In the genomic region with DNA sequence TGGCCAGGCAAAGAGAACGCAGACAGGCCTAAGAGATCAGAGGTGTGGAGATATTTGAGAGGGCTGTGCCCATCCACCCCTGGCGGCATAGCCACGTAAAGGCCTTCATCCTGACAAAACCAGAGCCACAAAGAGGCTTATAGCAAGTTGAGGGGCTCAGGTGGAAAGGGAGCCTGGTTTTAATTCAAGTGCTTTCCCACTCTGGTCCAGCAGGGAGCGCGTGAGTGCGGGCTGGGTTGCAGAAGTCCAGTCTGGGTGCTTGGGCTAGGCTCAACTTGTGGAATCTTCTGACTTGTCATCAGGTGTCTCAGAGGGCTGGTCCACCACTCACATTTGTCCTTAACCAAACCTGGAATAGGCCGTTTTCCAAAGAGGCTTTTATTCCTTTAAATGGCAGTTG, we compare ENCODE assay signal across 8 mouse cellular contexts. TPM values are rescaled to one million over a fixed set of nuclear protein-coding genes. Genes with fewer than 3 reads are reported as not detected.
DNase-seq lines count a peak whose midpoint lies in the region; ATAC-seq and TF ChIP-seq lines count a peak whose summit lies in the region.

No protein-coding gene starts in this region.

- H3K36me3 ChIP-seq in midbrain, embryonic 11.5 days (ENCODE audit: control insufficient read depth, insufficient read depth, low read length) = no peaks in the 10 kb centered on the region
- H3K36me3 ChIP-seq in midbrain, embryonic 16.5 days (ENCODE audit: control insufficient read depth, insufficient read depth, low read length) = no peaks in the 10 kb centered on the region
- H3K36me3 ChIP-seq in hindbrain, postnatal 0 days (ENCODE audit: insufficient read depth, low read length) = no peaks in the 10 kb centered on the region
- no peaks in the 10 kb centered on the region for H3K36me3 ChIP-seq in liver, adult 2 months (ENCODE audit: control insufficient read depth, insufficient read depth, low read length)

- peaks cover 6% of the 10 kb centered on the region; the same call in 1 of the 2 replicates for H3K4me1 ChIP-seq in midbrain, embryonic 11.5 days (ENCODE audit: control insufficient read depth, insufficient read depth, low read length)
- H3K4me1 ChIP-seq in midbrain, embryonic 16.5 days (ENCODE audit: control insufficient read depth, insufficient read depth, low read length) = peaks cover 6% of the 10 kb centered on the region
- H3K4me1 ChIP-seq in bone marrow macrophage, adult 2 months (ENCODE audit: control insufficient read depth, insufficient read depth, low read length) = no peaks in the 10 kb centered on the region
- H3K4me1 ChIP-seq in hindbrain, postnatal 0 days (ENCODE audit: insufficient read depth, low read length) = no peaks in the 10 kb centered on the region
- 0 out of 2 replicates have a peak, but pooled peaks cover 1% of the 10 kb centered on the region for H3K4me1 ChIP-seq in liver, adult 2 months (ENCODE audit: control insufficient read depth, insufficient read depth, low read length)

- no peak overlapping the region for H3K27ac ChIP-seq in midbrain, embryonic 11.5 days (ENCODE audit: low read depth, low read length)
- no peak overlapping the region for H3K27ac ChIP-seq in midbrain, embryonic 16.5 days (ENCODE audit: low read length)
- no peak overlapping the region for H3K27ac ChIP-seq in bone marrow macrophage, adult 2 months (ENCODE audit: insufficient read depth, low read depth, low read length)
- no peak overlapping the region; the same call in 1 of the 2 replicates for H3K27ac ChIP-seq in hindbrain, postnatal 0 days
- H3K27ac ChIP-seq in liver, adult 2 months (replicated peaks; ENCODE audit: insufficient read depth, low read depth, low read length) = no peak overlapping the region

- no peaks in the 10 kb centered on the region for H3K9me3 ChIP-seq in midbrain, embryonic 11.5 days (ENCODE audit: control insufficient read depth, low read length)
- H3K9me3 ChIP-seq in midbrain, embryonic 16.5 days (replicated peaks; ENCODE audit: control insufficient read depth, low read length, poor library complexity, severe bottlenecking) = no peaks in the 10 kb centered on the region
- no peaks in the 10 kb centered on the region for H3K9me3 ChIP-seq in hindbrain, postnatal 0 days (ENCODE audit: low read length)

- TF ChIP-seq POLR2A in bone marrow macrophage, adult 2 months (IDR thresholded peaks at IDR 0.05; ENCODE audit: borderline replicate concordance, low read depth, low read length) = no peak
- no peak for TF ChIP-seq POLR2A in liver, adult 2 months (IDR thresholded peaks at IDR 0.05; ENCODE audit: extremely low read depth, insufficient read depth, low read length)

- TF ChIP-seq CTCF in bone marrow macrophage, adult 2 months (IDR thresholded peaks at IDR 0.05; ENCODE audit: low read depth, low read length) = peak; percentile 20
- TF ChIP-seq CTCF in hindbrain, postnatal 0 days (IDR thresholded peaks at IDR 0.05; ENCODE audit: low read depth) = peak; percentile 88
- TF ChIP-seq CTCF in liver, adult 2 months (IDR thresholded peaks at IDR 0.05; ENCODE audit: low read depth, low read length) = peak; percentile 79

- WGBS in midbrain, embryonic 11.5 days = 17% methylated on average over 7 of the region's 7 CpGs
- WGBS in midbrain, embryonic 16.5 days = 7% methylated on average over 7 of the region's 7 CpGs
- 14% methylated on average over 7 of the region's 7 CpGs for WGBS in hindbrain, postnatal 0 days
- 15% methylated on average over 7 of the region's 7 CpGs for WGBS in liver, adult 2 months

- peak; percentile 92 for DNase-seq in midbrain, embryonic 11.5 days (ENCODE audit: low spot score, missing footprints)
- peak; percentile 72 for DNase-seq in hindbrain, postnatal 0 days (ENCODE audit: low spot score)
- peak; percentile 9 for DNase-seq in liver, adult 2 months (ENCODE audit: extremely low read depth, low read depth, low spot score)
- peak; percentile 66 for DNase-seq in ovary, postnatal 36 days (ENCODE audit: low spot score)
- peak; percentile 83 for DNase-seq in thymus, postnatal 4 days

- no peak overlapping the region for H3K4me3 ChIP-seq in midbrain, embryonic 11.5 days (ENCODE audit: low read depth, low read length)
- no peak overlapping the region for H3K4me3 ChIP-seq in midbrain, embryonic 16.5 days (ENCODE audit: low read depth, low read length)
- no peak overlapping the region for H3K4me3 ChIP-seq in bone marrow macrophage, adult 2 months (ENCODE audit: insufficient read depth, low read length)
- H3K4me3 ChIP-seq in hindbrain, postnatal 0 days (ENCODE audit: low read length) = no peak overlapping the region
- H3K4me3 ChIP-seq in liver, adult 2 months (ENCODE audit: insufficient read depth, low read depth, low read length) = no peak overlapping the region

- ATAC-seq in midbrain, embryonic 11.5 days (ENCODE audit: low FRiP score) = peak; percentile 45; the same call in 1 of the 2 replicates
- ATAC-seq in midbrain, embryonic 16.5 days = no peak
- peak; percentile 74 for ATAC-seq in erythroblast, adult 5-6 weeks (replicated peaks; ENCODE audit: low FRiP score, poor library complexity, severe bottlenecking)
- peak; percentile 42; the same call in 1 of the 2 replicates for ATAC-seq in hindbrain, postnatal 0 days

- H3K4me2 ChIP-seq in midbrain, embryonic 11.5 days = no peak overlapping the region
- no peak overlapping the region; the same call in 1 of the 2 replicates for H3K4me2 ChIP-seq in midbrain, embryonic 16.5 days (ENCODE audit: low read length)
- peak overlapping the region; percentile 90 for H3K4me2 ChIP-seq in hindbrain, postnatal 0 days (ENCODE audit: low read depth, low read length)

- H3K79me2 ChIP-seq in liver, adult 2 months (ENCODE audit: control insufficient read depth, insufficient read depth, low read length) = no peaks in the 10 kb centered on the region

- no peak overlapping the region for H3K9ac ChIP-seq in midbrain, embryonic 11.5 days (ENCODE audit: low read length)
- H3K9ac ChIP-seq in midbrain, embryonic 16.5 days (ENCODE audit: low read depth, low read length) = no peak overlapping the region
- H3K9ac ChIP-seq in hindbrain, postnatal 0 days (replicated peaks; ENCODE audit: low read length) = no peak overlapping the region
- no peak overlapping the region for H3K9ac ChIP-seq in liver, adult 2 months (ENCODE audit: low read depth, low read length)

- peaks cover 28% of the 10 kb centered on the region for H3K27me3 ChIP-seq in midbrain, embryonic 11.5 days (ENCODE audit: control insufficient read depth, insufficient read depth, low read length)
- H3K27me3 ChIP-seq in midbrain, embryonic 16.5 days (ENCODE audit: control insufficient read depth, insufficient read depth, low read depth, low read length) = peaks cover 9% of the 10 kb centered on the region; the same call in 1 of the 2 replicates
- H3K27me3 ChIP-seq in hindbrain, postnatal 0 days (ENCODE audit: insufficient read depth, low read length) = no peaks in the 10 kb centered on the region
- 0 out of 2 replicates have a peak, but pooled peaks cover 6% of the 10 kb centered on the region for H3K27me3 ChIP-seq in liver, adult 2 months (ENCODE audit: control insufficient read depth, insufficient read depth, low read length)

RNA-seq across cellular contexts. Expression of a gene that starts 1.7 kb away (rescaled TPM):
- 0.55 and 0.92 TPM in 2 replicates for polyA plus RNA-seq in midbrain, embryonic 11.5 days (2014; fragmentation: Nextera tagmentation; extraction: Ambion mirVana)
- 33.8 and 34.2 TPM in 2 replicates for polyA plus RNA-seq in midbrain, embryonic 16.5 days (2015; fragmentation: Nextera tagmentation; extraction: Ambion mirVana)
- not detected in 2 replicates for polyA plus RNA-seq in bone marrow macrophage, adult 2 months (2012; ENCODE audit: insufficient read depth, insufficient read length, missing spikeins)
- total RNA-seq in erythroblast, adult 5-6 weeks (2015; ENCODE audit: low replicate concordance) = 1.0 TPM in 1 of 2 replicates, not detected in the other
- 0.94 TPM in 1 of 2 replicates, not detected in the other for total RNA-seq in erythroblast, adult 5-6 weeks (2017; ENCODE audit: low replicate concordance)
- total RNA-seq in hindbrain, postnatal 0 days (2014; rRNA removed) = 50.2 and 53.9 TPM in 2 replicates
- 44.9 and 45.2 TPM in 2 replicates for polyA plus RNA-seq in hindbrain, postnatal 0 days (2015; fragmentation: Nextera tagmentation; extraction: Ambion mirVana)
- total RNA-seq in liver, adult 2 months (2014; rRNA removed) = not detected in 2 replicates
- polyA plus RNA-seq in liver, adult 2 months (2012; rRNA removed) = not detected in 2 replicates

RNA-seq across cellular contexts. Expression of a gene that starts 56.8 kb away (rescaled TPM):
- 41.2 and 44.1 TPM in 2 replicates for polyA plus RNA-seq in midbrain, embryonic 11.5 days (2014; fragmentation: Nextera tagmentation; extraction: Ambion mirVana)
- 64.2 and 71.4 TPM in 2 replicates for polyA plus RNA-seq in midbrain, embryonic 16.5 days (2015; fragmentation: Nextera tagmentation; extraction: Ambion mirVana)
- polyA plus RNA-seq in bone marrow macrophage, adult 2 months (2012; ENCODE audit: insufficient read depth, insufficient read length, missing spikeins) = 38.6 and 42.8 TPM in 2 replicates
- total RNA-seq in erythroblast, adult 5-6 weeks (2015; ENCODE audit: low replicate concordance) = 9.2 and 16.3 TPM in 2 replicates
- total RNA-seq in erythroblast, adult 5-6 weeks (2017; ENCODE audit: low replicate concordance) = 9.5 and 9.9 TPM in 2 replicates
- 124 and 127 TPM in 2 replicates for total RNA-seq in hindbrain, postnatal 0 days (2014; rRNA removed)
- 66.4 and 70.4 TPM in 2 replicates for polyA plus RNA-seq in hindbrain, postnatal 0 days (2015; fragmentation: Nextera tagmentation; extraction: Ambion mirVana)
- 25.9 and 30.9 TPM in 2 replicates for total RNA-seq in liver, adult 2 months (2014; rRNA removed)
- polyA plus RNA-seq in liver, adult 2 months (2012; rRNA removed) = 15.6 and 16.2 TPM in 2 replicates

Comparison
In these comparisons a context has a peak if more than half of its experiments do, and no peak if none do; other contexts are left out.
1. RNA of a gene that starts 1.7 kb away (polyA plus RNA-seq): 44.9 to 45.2 TPM in hindbrain, postnatal 0 days and 33.8 to 34.2 TPM in midbrain, embryonic 16.5 days; 0.55 to 0.92 TPM in midbrain, embryonic 11.5 days, not detected in liver, adult 2 months and not detected in bone marrow macrophage, adult 2 months; every median in the first group is over 10 times any median in the second.
2. DNase-seq: peak in every context shown above with its lines; median percentile 92 in midbrain, embryonic 11.5 days; 83 in thymus, postnatal 4 days; 72 in hindbrain, postnatal 0 days; 66 in ovary, postnatal 36 days; 9 in liver, adult 2 months.
3. CTCF ChIP-seq: peak in every context shown above with its lines; median percentile 88 in hindbrain, postnatal 0 days; 79 in liver, adult 2 months; 20 in bone marrow macrophage, adult 2 months.